Mouse (Mus musculus) intestine, embryonic 16.5 days (tissue): ENCODE results near the gene Fam104a. TPM values are rescaled to one million over a fixed set of nuclear protein-coding genes. Genes with fewer than 3 reads are reported as not detected.

Experiments
- ATAC-seq: fragments of 200-750 bp; cut with Nextera tagmentation; 2 replicates; pipeline ENCODE4 v1.8.0; 2017; ENCODE audit warnings: moderate TSS enrichment, moderate library complexity
- H3K27ac ChIP-seq: fragments of 300-500 bp; sonication (generic); 2 replicates; pipeline ENCODE4 v1.5.1; 2014; ENCODE audit warnings: mild to moderate bottlenecking, low read length
- H3K27me3 ChIP-seq: fragments of 300-500 bp; sonication (generic); replicated peaks from 2 replicates; pipeline ENCODE4 v1.6.1; 2014; ENCODE audit warnings: low read length, control low read depth, mixed read lengths; ENCODE audit not compliant: control insufficient read depth, insufficient read depth
- H3K36me3 ChIP-seq: fragments of 300-500 bp; sonication (generic); 2 replicates; pipeline ENCODE4 v1.6.1; 2014; ENCODE audit warnings: low read length, control low read depth; ENCODE audit not compliant: control insufficient read depth, insufficient read depth
- H3K4me1 ChIP-seq: fragments of 300-500 bp; sonication (generic); 2 replicates; pipeline ENCODE4 v1.6.1; 2014; ENCODE audit warnings: low read length, control low read depth, mixed read lengths; ENCODE audit not compliant: control insufficient read depth, insufficient read depth
- H3K4me2 ChIP-seq: fragments of 300-500 bp; sonication (generic); 2 replicates; pipeline ENCODE4 v1.6.1; 2014; ENCODE audit warnings: low read depth, low read length, control low read depth
- H3K4me3 ChIP-seq: fragments of 300-500 bp; sonication (generic); 2 replicates; pipeline ENCODE4 v1.5.1; 2014; ENCODE audit warnings: mild to moderate bottlenecking, low read length
- H3K9ac ChIP-seq: fragments of 300-500 bp; sonication (generic); 2 replicates; pipeline ENCODE4 v1.6.1; 2014; ENCODE audit warnings: low read depth, low read length
- H3K9me3 ChIP-seq: fragments of 300-500 bp; sonication (generic); 2 replicates; pipeline ENCODE4 v1.6.1; 2016; ENCODE audit warnings: low read length, control low read depth; ENCODE audit not compliant: control insufficient read depth
- WGBS: fragments of 180-500 bp; shearing (Covaris S2); extraction: QIAGEN DNeasy Blood & Tissue Kit; methylation state at CpG from one replicate; pipeline ENCODE4 v1.1.7; 2014; 5-methylcytosine and 5-hydroxymethylcytosine counted together
- polyA plus RNA-seq: library from polyadenylated mRNA; unstranded; fragments of >200 nt; fragmentation: Nextera tagmentation; extraction: Ambion mirVana; gene quantifications from 2 replicates; pipeline ENCODE4 v1.2.1, GENCODE M21; 2015

Gene Fam104a
- polyA plus RNA-seq, 1 experiment from 2014 or later = 41.7 TPM

DNA sequence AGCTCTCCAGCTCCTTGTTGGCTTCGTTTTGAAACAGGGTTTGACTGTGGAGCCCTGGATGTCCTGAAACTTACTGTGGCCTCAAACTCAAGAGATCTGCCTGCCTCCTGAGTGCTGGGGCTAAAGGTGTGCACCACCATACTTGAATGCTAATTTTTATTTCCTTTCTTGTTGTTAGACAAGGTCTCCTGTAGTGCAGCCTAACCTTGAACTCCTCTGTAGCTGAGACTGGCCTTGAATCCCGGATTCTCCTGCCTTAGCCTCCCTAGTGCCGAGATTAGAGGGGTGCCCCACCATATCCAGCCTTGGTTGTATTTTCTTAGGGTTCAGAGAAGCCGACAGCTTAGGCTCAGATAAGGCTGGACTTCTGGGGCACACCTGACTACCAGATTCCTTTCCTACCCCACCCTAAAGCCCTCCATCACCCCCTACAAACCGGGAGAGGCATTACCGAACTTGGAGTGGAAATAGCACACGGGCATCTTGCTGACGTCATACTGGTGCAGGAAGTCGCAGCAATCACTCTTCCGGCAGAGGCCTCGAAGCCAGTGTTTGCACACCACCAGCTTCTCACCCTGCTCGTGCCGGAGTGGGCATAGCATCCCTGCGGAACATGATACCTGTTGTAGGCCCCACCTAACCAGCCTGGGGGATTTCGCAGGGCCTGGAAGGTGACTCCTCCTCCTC lies 22.2 kb upstream of the Fam104a start:
- Histone ChIP-seq H3K9me3 (no peaks in the 10 kb centered on the region), H3K9ac (no peak overlapping the region), H3K4me1 (peaks cover 31% of the 10 kb centered on the region), H3K36me3 (no peaks in the 10 kb centered on the region), H3K27ac (no peak overlapping the region), H3K4me2 (no peak overlapping the region), H3K4me3 (no peak overlapping the region), H3K27me3 (no peaks in the 10 kb centered on the region)
- ATAC-seq = no peak
- WGBS = 71% methylated on average over 15 of the region's 15 CpGs

DNA sequence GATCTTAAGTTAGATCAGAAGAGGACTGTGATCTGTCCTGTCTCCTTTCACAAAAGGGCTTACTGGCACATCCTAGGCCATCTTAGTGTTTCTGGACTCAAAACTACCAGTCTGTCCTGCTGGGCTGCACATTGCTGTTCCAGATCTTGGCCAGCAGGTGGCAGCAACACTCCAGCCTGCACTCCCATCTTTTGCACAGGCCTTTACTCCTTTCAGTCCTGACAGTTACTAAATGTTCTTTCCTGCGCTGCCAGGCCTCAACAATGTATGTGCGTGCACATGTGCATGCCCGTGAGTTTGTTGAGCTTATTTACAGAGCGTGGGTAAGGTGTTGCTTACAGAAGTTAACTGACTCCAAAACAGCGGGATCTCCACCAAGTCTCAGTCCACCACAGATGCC lies 19.8 kb upstream of the Fam104a start:
- H3K4me1 ChIP-seq = peaks cover 10% of the 10 kb centered on the region
- H3K4me2 ChIP-seq = no peak overlapping the region
- no peak overlapping the region for H3K27ac ChIP-seq
- no peak overlapping the region for H3K4me3 ChIP-seq
- H3K36me3 ChIP-seq = no peaks in the 10 kb centered on the region
- peak; percentile 65 for ATAC-seq
- no peaks in the 10 kb centered on the region for H3K9me3 ChIP-seq
- H3K27me3 ChIP-seq = no peaks in the 10 kb centered on the region
- no peak overlapping the region; the same call in 1 of the 2 replicates for H3K9ac ChIP-seq
- 28% methylated on average over 5 of the region's 5 CpGs for WGBS

DNA sequence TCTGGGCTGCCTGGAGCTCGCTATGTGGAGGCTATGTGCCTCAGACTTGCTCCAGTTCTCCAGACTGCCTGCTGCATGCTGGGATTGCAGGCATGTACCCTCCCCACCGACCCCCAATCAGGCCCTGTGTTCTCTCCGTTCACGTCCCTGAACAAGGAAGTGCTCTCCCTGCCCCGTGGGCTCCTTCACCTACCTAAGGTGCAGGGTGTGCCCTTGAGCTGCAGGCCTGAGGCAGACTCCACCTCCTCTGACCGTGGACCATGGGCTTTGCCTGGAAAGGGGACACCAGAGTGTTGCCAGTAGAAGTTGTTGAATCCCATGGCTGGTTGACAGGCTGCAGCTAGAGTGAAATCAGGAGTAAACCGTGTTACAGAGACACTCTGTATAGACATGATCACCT lies 15.7 kb upstream of the Fam104a start:
- Histone ChIP-seq H3K4me3 (no peak overlapping the region), H3K27me3 (no peaks in the 10 kb centered on the region), H3K9ac (no peak overlapping the region), H3K4me2 (no peak overlapping the region), H3K36me3 (peaks cover 10% of the 10 kb centered on the region; the same call in 1 of the 2 replicates), H3K4me1 (peaks cover 4% of the 10 kb centered on the region; the same call in 1 of the 2 replicates), H3K27ac (no peak overlapping the region), H3K9me3 (no peaks in the 10 kb centered on the region)
- 69% methylated on average over 7 of the region's 7 CpGs for WGBS
- ATAC-seq = no peak

DNA sequence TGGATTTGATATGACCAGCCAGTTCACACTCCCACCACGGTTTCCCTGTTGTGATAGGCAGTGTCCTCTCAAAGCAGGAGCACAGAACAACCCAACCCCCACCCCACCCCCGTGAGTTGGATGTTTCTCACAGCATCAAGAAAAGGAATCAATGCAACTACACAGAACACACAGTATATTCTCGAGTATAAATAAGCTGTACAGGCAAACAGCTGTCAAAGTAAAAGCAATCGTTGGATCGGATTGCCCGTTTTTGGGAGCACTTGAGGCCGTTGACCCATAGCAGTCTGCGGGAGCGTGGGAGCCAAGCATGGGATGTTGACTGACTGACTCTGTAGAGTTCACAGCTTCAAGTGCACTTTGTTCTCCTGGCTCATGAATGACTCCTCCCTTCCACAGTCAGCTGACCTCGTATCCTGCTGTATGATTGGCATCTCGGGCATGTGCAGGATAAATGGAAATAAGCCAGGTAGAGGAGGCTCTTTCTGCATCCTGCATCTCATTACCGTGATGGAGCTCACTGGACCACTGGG lies 14.1 kb upstream of the Fam104a start:
- Histone ChIP-seq H3K9ac (no peak overlapping the region), H3K27me3 (no peaks in the 10 kb centered on the region), H3K27ac (no peak overlapping the region), H3K4me2 (no peak overlapping the region), H3K4me3 (no peak overlapping the region), H3K36me3 (peaks cover 10% of the 10 kb centered on the region; the same call in 1 of the 2 replicates), H3K4me1 (no peaks in the 10 kb centered on the region), H3K9me3 (no peaks in the 10 kb centered on the region)
- peak; percentile 73 for ATAC-seq
- WGBS = 68% methylated on average over 12 of the region's 12 CpGs

DNA sequence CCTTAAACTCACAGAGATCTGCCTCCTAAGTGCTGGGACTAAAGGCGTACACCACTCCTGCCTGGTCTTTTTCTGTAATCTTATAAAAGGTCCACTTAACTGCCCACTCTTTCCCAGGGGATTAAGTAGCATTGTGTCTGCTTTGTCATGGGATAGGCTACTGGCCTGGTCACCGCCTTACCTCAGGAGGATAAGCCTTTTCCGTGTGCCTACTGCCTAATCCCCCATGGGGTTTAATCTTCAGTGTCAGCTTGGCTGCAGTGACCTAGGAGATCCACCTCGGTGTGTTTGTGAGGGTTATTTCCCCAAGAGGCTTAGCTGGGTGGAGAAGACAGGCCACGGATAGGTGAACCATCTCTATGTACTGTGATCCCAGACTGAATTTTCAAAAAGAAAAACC lies 13.6 kb upstream of the Fam104a start:
- Histone ChIP-seq H3K4me1 (no peaks in the 10 kb centered on the region), H3K9me3 (no peaks in the 10 kb centered on the region), H3K27ac (no peak overlapping the region), H3K4me3 (no peak overlapping the region), H3K9ac (no peak overlapping the region), H3K27me3 (no peaks in the 10 kb centered on the region), H3K4me2 (no peak overlapping the region), H3K36me3 (peaks cover 10% of the 10 kb centered on the region; the same call in 1 of the 2 replicates)
- no peak for ATAC-seq
- 80% methylated on average over 5 of the region's 5 CpGs for WGBS

DNA sequence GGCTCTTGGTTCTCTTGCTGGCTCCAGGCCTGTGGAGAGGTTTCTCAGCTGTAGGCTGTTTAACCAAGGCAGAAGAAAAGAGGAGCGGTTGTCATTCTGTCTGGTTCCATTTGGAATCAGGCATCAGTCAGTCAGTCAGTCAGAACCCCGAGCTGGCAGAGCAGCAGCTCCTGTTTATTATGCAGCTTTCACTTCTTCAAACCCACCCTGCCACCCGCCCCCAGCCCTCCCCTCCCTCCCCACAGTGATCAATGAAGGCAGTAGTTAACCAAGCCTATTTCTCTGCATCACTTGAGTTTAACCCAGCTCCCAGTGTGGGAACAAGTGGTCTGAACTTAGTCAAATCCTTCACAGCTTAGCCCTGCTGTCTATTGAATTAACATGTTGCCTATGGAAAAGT lies 7.9 kb upstream of the Fam104a start:
- WGBS = 57% methylated on average over 3 of the region's 3 CpGs
- no peak overlapping the region for H3K4me2 ChIP-seq
- H3K9me3 ChIP-seq = no peaks in the 10 kb centered on the region
- H3K36me3 ChIP-seq = peaks cover 28% of the 10 kb centered on the region
- H3K27ac ChIP-seq = peak overlapping the region; percentile 23
- no peak overlapping the region for H3K4me3 ChIP-seq
- no peak for ATAC-seq
- no peak overlapping the region for H3K9ac ChIP-seq
- H3K27me3 ChIP-seq = no peaks in the 10 kb centered on the region
- H3K4me1 ChIP-seq = peaks cover 3% of the 10 kb centered on the region; the same call in 1 of the 2 replicates

DNA sequence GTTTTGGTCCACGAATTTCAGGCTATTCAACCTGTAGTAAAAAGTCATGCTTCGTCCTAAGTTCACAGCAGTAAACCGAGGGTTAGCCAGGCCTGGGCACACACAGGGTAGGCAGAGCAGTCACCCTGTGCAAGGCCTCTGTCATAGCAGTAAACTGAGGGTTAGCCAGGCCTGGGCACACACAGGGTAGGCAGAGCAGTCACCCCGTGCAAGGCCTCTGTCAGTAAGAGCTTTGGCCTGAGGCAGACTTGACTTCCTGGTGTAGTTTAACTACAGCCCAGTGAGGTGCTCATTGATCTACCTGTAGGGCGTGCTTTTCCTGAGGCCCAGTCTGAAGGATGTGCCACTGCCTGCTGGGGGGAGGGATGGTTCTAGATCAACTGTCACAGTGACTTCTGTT lies 7.4 kb upstream of the Fam104a start:
- peak; percentile 91 for ATAC-seq
- H3K4me3 ChIP-seq = no peak overlapping the region
- H3K9ac ChIP-seq = no peak overlapping the region
- peak overlapping the region; percentile 23 for H3K27ac ChIP-seq
- WGBS = 72% methylated on average over 5 of the region's 5 CpGs
- H3K27me3 ChIP-seq = no peaks in the 10 kb centered on the region
- no peaks in the 10 kb centered on the region for H3K9me3 ChIP-seq
- peaks cover 27% of the 10 kb centered on the region for H3K36me3 ChIP-seq
- no peak overlapping the region for H3K4me2 ChIP-seq
- H3K4me1 ChIP-seq = peaks cover 7% of the 10 kb centered on the region; the same call in 1 of the 2 replicates

DNA sequence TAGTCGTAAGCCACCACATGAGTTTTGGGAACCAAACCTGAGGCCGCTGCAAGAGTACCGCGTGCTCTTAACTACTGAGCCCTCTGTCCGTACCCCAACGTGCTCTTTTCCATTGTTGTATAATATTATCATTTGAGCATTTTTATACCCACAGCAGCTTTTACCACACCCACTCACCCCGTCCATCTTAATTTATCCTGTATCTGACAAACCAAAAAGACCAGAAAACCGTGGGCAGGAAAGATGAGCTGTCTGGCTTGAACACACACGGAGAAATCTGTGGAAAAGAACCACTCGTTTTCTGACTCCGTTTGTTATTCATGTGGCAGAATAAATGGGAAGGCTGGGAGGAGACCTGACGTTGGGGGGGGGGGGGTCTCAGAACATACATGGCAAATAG lies 6.6 kb upstream of the Fam104a start:
- no peak for ATAC-seq
- H3K9ac ChIP-seq = no peak overlapping the region
- no peaks in the 10 kb centered on the region for H3K27me3 ChIP-seq
- no peak overlapping the region for H3K27ac ChIP-seq
- H3K4me3 ChIP-seq = no peak overlapping the region
- H3K36me3 ChIP-seq = peaks cover 24% of the 10 kb centered on the region
- 84% methylated on average over 12 of the region's 12 CpGs for WGBS
- peaks cover 7% of the 10 kb centered on the region; the same call in 1 of the 2 replicates for H3K4me1 ChIP-seq
- no peak overlapping the region for H3K4me2 ChIP-seq
- H3K9me3 ChIP-seq = no peaks in the 10 kb centered on the region

DNA sequence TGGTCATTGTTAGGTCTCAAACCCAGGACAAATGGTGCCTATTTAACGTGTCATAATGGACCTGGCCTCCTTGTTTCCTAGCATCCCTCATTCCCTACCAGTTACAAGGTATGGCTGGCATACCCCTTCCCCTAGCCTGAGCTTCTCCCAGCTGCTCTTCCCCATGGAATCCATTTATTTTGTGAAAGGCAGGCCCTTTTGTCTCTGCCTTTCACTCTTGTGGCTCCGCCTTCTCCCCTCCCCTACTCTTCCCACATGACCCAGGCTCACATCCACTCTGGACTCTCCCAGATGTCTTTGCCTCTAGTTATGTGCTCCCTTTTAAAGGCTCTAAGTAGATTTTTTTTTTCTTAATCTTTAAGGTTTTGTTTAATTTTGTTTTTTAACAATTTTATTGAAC lies 3.1 kb upstream of the Fam104a start:
- H3K4me3 ChIP-seq = no peak overlapping the region
- no peaks in the 10 kb centered on the region for H3K9me3 ChIP-seq
- peaks cover 19% of the 10 kb centered on the region for H3K36me3 ChIP-seq
- WGBS = 65% methylated on average over 2 of the region's 2 CpGs
- H3K27me3 ChIP-seq = no peaks in the 10 kb centered on the region
- peaks cover 17% of the 10 kb centered on the region for H3K4me1 ChIP-seq
- H3K27ac ChIP-seq = no peak overlapping the region
- no peak overlapping the region for H3K4me2 ChIP-seq
- no peak overlapping the region for H3K9ac ChIP-seq
- ATAC-seq = no peak
